Mouse (Mus musculus) lung, postnatal 4 days (tissue): ENCODE data around the gene Sim2.

Experiments
- DNase-seq, 2 experiments: peaks; one replicate each; pipeline ENCODE4 v3.0.0; 2021

Sim2 gene

DNA sequence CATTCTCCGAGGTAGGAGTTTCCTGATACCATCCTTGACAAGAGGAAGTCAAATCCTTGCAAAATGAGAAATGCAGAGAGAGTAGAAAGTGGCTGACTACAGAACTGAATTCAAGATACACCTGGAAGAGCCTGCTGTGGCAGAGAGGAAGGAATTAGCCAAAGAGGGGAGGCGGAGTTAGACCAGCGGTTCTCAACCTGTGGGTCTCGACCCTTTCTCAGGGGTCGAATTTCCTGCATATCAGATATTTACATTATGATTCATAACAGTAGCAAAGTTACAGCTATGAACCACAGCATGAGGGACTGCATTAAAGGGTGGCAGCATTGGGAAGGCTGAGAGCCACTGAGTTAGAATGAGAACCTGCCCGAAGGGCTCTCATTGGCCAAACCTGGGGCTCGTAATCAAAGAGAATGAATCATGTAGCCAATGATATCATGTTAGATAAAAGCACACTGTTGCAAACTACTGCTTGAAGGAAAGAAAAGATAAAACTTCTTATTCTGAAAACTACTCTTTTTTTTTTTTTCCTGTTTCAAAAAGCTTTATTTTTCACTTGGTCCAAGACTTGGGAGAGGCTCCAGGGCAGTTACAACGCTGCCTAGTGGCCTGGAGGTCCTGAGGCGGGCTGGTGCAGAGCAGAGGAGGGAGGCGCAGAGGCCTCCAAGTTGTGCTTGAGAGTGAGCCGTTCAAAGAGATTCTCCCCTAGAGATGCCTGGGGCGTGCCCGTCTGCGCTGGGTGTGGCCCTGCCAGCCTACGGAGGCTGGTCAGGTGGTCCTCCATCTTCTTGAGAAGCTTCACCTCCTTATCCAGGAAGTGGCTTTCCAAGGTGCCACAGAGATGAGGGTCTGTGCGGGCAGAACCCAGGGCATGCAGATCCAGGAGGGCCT lies 84.2 kb downstream of the Sim2 start:
- no peak for DNase-seq

DNA sequence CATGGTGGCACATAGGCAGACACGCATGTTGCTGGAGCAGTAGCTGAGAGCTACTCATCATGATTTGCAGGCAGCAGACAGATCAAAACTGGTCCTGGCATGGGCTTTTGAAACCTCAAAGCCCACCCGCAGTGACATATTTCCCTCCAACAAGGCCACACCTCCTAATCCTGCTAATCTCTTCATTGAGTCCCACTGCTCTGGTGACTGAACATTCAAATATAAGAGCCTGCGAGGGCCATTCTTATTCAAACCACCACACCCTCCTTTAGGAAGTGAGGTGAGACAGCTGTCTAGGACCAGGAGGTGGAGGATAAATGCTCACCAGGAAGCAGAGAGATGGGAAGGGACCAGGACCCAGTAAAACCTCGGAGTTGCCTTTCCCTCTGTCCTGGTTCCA lies 85.5 kb downstream of the Sim2 start:
- DNase-seq: no peak

- no peak for DNase-seq
These were observed 88.6 kb downstream of the Sim2 start for GRCm38 (mm10) chr16:94173361-94173760.

DNA sequence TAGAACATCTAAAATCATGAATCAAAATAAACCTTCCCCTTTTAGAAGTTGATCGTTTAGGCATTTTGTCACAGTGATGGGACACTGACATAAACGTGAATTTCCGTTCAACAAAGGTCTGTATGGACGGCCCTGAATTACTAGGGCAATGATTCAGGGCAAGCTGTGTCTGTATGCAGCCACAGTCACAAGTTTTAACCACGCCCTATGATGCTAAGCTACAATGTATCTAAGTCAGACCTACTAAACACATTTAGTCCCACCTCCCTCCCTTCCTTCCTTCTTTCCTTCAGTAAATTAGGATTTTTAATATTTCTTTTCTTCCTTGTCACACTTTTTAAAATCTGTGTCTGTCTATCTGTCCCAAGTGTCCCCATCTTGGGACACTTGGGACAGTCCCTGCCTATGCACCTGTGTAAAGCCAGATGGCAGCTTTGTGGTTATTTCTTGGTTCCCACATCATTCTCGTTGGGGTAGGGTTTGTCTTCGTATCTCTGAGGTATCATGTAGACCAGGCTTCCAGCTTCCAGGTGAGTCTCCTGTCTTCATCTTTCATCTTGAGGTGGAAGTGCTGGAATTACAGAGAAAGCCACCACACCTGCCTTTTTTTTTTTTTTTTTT lies 90.7 kb downstream of the Sim2 start:
- DNase-seq: no peak
